Mouse (Mus musculus) left cerebral cortex, postnatal 25 days (tissue): ENCODE measurements at regions not wholly inside any gene's neighbourhood (a gene's known extent, or its start where the extent isn't known, plus 50 kb on each side); places are given as distances from the start of the nearest gene placed in this dataset.

Experiments
- DNase-seq, 2 experiments: peaks; one replicate each; pipeline ENCODE4 v3.0.0; 2022; ENCODE audit warnings: low spot score in 2 of 2, mixed read lengths in 1 of 2
- intact Hi-C: fragments of 180-260 bp; cut with DNase I; formaldehyde crosslinking; loops from one replicate; pipeline ENCODE4 v1.15.1; 2025

DNA sequence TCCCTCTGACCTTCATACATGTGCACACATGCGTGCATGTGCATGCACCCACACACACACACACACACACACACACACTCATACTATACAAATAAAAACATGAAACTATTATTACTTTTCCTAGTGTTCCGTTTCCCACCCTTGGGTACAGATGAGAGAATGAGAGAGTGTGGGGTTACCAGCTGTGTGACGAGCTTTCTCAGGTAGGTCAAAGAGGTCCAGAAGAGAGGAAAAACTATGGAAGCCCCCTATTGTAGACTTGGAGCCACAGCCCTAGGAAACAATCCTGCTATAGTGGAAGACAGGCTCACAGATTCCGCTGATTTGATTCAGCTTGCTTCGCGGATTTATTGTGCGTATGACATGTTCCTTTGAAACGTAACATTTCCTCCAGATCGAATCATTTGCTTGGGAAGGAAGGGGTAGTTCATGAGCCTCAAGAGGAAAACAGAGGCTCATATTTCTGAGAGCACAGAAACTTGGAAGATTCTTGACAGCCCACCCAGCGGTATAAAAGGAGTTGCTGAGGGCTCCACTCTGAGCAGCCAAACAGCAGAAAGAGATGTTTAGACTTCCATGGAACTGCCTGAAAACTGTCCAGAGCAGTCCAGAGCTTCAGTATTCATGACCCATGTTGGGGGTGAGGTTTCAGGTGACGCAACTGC, 2486.9 kb upstream of the 5930422O12Rik start:
- intact Hi-C loops: no loop called here

DNA sequence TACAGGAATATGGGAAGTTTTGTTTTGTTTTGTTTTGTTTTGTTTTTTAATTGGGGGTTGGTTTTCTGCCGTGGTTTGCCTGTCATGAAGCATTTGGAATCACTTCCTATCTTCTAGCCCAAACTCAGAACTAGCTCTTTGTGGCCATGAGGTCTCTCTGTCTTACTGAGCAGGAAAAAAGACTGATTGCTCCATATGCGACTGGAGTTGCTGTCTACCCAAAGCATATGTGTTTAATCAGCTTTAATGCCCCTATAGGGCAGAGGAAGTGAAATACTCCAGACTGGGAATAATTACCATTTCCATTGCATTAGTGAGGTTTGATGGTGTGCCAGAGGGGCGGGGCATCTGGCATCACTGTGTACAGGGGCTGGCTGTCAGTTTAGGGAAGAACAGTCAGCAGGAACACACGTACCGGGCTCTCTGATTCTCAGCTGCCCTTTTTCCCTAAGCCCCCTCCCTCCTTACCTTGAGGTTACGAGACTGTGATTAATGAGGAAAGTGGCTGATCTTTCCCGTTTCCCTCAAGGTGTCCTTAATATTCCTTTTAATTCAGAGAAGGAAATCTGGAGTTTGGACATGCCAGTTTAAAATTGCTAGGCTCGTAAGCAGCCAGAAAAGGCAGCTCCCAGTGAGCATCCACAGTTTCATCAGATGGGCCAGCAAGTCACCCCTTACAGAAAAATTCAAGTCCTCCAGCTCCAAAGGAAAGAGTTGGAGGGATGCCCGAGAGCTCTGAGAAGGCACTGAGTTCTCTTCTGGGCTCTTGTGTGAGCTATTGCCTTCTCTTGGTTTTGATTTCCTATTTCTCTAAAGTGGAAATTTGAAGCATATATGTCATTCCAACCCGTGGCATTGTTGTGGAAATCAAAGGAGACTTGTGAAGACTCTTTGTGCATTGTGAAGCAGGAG, 2482.1 kb upstream of the 5930422O12Rik start:
- DNase-seq: no peak
- intact Hi-C loops: no loop called here

More for the DNA sequence above, 2486.9 kb upstream of the 5930422O12Rik start:
- DNase-seq: no peak

DNA sequence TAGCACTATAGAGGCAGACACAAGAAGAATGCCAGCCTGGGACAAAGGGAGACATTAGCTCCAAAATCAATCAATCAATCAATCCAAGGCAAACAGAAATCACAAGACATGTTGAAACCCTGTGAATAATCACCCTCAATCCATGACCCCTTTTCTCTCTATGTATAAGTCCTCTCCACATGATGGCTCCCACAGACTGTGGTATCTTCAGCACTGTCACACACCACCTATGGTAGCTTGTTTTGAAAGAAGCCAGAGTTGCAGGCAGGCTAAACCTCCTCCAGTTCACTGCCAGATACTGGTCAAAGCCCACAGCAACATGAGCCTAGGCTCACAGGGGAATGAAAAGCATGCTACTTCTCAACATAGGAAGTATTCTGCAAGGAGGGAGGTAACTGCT, 2475.7 kb upstream of the 5930422O12Rik start:
- DNase-seq: no peak
- intact Hi-C loops: no loop called here

DNA sequence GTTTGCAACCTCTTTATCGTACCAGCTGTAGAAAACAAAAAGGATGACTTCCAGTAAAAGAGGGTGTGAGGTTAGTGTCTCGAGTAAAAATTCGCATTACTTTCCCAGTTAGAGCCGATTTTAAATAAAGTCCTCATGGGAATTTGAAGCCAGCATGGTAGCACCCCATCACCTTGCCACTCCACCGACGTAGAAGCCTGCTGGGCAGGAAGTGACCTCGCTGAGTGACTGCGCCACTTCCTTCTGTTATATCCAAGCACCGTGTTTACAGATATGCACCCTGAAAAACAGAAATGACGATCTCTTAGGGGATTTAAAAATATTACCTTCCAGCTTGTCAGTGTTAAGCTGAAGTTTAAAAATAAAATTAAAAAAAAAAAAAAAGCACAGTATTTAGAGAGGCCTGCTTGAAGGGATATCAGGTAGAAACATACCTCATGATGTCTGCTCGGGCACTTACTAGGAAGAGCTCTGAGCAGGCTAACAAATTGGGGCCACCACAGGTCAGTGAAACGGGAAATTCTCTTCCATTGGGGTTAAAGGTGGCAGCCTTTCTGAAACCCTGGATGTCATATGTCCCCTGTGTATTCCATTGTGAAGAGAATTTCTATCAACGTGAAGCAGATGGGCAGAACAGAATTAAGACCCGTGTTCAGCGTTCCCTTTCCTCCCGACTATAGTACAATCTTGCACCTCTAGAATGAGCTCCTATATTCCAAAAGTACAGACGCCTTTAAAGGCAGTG, 2468.9 kb upstream of the 5930422O12Rik start:
- DNase-seq: peak; percentile 7 to 13
- intact Hi-C loops: no loop called here

GRCm38 (mm10) chr8:30960486-30960885, 2468.0 kb upstream of the 5930422O12Rik start:
- intact Hi-C loops: no loop called here
- DNase-seq: no peak

- intact Hi-C loops: no loop called here
- DNase-seq: no peak
These were observed 2466.3 kb upstream of the 5930422O12Rik start for GRCm38 (mm10) chr8:30962207-30962606.

GRCm38 (mm10) chr8:30982814-30983213, 2445.7 kb upstream of the 5930422O12Rik start:
- DNase-seq: no peak
- intact Hi-C loops: no loop called here

DNA sequence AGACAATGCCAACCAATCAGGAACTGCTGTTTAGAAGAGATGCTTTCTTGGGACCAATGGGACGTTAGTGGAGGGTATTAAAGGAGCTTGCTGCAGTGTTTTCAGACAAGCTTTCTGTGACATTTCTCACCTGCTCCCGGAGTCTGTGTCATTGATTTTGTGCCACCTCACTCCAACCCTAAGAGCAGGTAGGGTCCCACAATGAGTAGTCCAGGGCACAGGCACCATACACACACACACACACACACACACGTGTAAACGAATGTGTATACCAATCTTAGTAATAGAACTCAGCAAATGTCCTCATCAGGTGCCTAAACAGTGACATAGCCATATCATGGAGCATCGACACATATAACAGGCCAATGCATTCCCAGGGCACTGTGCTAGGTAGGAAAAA, 2440.5 kb upstream of the 5930422O12Rik start:
- no peak for DNase-seq
- intact Hi-C loops: no loop called here

DNA sequence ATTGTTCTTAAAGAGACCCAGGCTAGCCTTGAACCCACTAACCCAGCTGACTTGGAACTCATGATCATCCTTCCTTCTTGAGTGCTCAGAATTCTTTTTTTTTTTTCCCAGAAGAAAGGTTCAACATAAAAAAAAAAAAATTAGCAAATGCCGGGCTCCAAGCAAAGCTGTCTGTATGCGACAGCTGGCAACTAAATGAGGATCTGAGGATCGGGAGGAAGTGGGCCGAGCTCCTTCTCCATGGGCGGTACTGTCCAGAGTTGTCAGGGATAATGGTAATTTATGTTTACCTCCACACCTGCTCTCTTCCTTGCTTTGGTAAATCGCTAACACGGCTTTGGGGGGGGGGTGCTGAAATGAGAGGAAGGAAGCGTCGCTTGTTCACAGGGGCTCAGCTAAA, 2429.9 kb upstream of the 5930422O12Rik start:
- intact Hi-C loops: no loop called here
- peak in 1 of 2 experiments; percentile 38 for DNase-seq

DNA sequence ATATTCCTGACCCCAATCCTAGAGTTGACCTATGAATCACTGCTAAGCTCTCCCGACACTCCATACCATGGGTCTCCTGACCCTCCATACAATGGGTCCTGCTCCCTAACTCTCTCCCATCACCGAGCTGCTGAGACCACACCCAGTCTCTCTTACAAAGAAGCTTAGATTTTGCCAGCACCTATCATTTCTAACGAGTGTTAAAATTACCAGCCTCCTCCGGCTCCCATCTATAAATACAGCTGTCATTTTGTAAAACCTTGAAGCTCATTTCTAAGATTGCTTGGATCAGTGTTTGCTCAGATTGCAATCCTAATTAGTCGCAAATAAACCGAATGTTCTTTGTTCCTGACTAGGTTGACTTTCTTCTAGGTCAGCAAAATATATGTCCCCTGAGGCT, 2428.4 kb upstream of the 5930422O12Rik start:
- DNase-seq: peak in 1 of 2 experiments; percentile 64
- intact Hi-C loops: no loop called here

GRCm38 (mm10) chr8:31001980-31002730, 2426.4 kb upstream of the 5930422O12Rik start:
- no peak for DNase-seq
- intact Hi-C loops: no loop called here

- peak in 1 of 2 experiments; percentile 84 for DNase-seq
- intact Hi-C loops: no loop called here
These were observed 2420.2 kb upstream of the 5930422O12Rik start for GRCm38 (mm10) chr8:31008309-31008708.

DNA sequence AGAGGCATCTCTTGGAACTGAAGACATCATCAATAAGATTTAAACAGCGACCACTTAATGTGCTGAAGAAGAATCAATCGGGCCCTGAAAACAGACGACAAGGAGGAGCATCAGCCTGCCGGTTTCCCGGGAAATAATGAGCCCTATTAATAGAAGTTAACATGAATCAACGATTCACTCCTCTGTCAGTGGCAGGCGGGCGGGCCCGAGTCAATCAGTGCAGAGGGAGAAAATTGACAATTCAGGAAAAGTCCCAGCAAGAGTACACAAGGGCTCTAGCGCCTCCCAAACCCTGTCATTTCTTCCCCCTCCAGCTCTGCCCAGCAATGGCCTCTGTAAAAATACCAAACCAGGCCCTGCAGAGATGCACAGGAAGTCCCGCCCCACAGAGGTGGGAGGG, 2416.4 kb upstream of the 5930422O12Rik start:
- intact Hi-C loops: no loop called here
- no peak for DNase-seq

DNA sequence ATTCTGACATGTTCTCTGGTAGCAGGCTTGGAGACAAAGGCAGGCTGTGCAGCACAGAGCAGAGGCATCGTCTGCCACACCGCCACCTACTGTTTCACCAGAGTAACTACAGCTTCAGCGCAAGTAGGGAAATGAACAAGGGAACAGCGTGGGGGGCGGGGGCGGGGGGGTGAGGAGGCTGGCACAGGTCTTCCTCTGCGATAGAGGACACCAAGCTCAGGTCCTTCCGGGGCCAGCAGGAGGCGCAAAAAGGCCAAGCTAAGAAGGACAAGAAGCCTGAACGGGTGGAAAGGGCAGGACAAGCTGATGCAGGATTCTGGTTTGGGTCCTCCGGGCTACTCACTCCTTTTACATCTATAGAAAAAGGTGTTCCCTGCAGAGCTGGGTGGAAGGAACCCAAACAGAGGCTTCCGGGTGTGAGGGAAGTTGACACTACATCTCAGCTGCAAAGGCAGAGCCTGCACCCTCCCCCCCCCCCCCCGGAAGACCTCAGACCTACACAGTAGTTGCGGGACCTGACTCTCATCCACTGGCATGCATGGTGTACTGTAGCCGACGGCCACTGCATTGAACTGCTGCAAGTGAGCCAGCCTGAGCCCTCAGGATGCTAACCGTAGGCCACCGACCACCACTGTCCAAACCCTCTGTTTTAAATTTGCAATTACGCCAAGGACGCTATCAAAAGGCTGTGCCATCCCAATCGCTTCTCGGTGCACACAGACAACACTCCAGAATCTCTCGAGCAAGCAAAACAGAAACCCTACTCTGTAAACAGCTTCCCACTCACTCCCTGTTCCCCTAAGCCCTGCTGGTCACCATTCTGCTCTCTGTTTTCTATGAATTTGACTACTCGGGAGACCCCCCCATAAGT, 2396.6 kb upstream of the 5930422O12Rik start:
- peak; percentile 42 to 76 for DNase-seq
- intact Hi-C loops: loop anchor here (2.0 to 5.0 kb wide), 2 partner anchors 60 to 109 kb away; no protein-coding TSS in a partner anchor

- DNase-seq: peak; percentile 92 to 93
- intact Hi-C loops: loop anchor here (1.0 to 5.0 kb wide), 2 partner anchors 61 to 193 kb away; no protein-coding TSS in a partner anchor
These were observed 2395.2 kb upstream of the 5930422O12Rik start for GRCm38 (mm10) chr8:31033281-31033680.

GRCm38 (mm10) chr8:31036892-31037291, 2391.6 kb upstream of the 5930422O12Rik start:
- intact Hi-C loops: no loop called here
- no peak for DNase-seq
